Mouse (Mus musculus) spleen, adult 2 months (tissue): Measurements from ENCODE around the gene Mettl16.

Experiments used
- CTCF ChIP-seq: fragments of 200-500 bp; IDR thresholded peaks from 2 replicates; pipeline ENCODE4 v1.5.1; 2011; ENCODE audit warnings: mild to moderate bottlenecking, inconsistent platforms; ENCODE audit not compliant: insufficient read depth, insufficient read length, insufficient replicate concordance; ENCODE audit errors: extremely low read depth
- POLR2A ChIP-seq: fragments of 200-500 bp; IDR thresholded peaks from 2 replicates; pipeline ENCODE4 v1.6.1; 2011; ENCODE audit warnings: low read depth, low read length, inconsistent platforms

GRCm38 (mm10) chr11:74771650-74772049, 1.0 kb downstream of the Mettl16 start:
- no peak for TF ChIP-seq CTCF
- TF ChIP-seq POLR2A = no peak
